In genomic region chr2:118766041-118767033, GRCm38 (mm10) we compare ENCODE assay signal across 18 mouse cellular contexts. TPM values are rescaled to one million over a fixed set of nuclear protein-coding genes. Genes with fewer than 3 reads are reported as not detected.
A peak's percentile ranks its signal among the peaks of the same experiment; 100 is the strongest.
DNase-seq lines count a peak whose midpoint lies in the region; ATAC-seq and TF ChIP-seq lines count a peak whose summit lies in the region.
"Had no signal": no experiment of that assay in that cellular context is flagged by ENCODE, and none has a peak within 500 bp of the region (broad histone marks: within the 10 kb centered on the region; RNA-seq: fewer than 3 reads in every experiment).

No protein-coding gene starts in this region.

- H3K4me2 ChIP-seq in liver, embryonic 12.5 days = no peak overlapping the region
- H3K4me2 ChIP-seq in liver, embryonic 13.5 days = no peak overlapping the region
- no peak overlapping the region for H3K4me2 ChIP-seq in stomach, postnatal 0 days (replicated peaks; ENCODE audit: low read depth)
- H3K4me2 ChIP-seq: forebrain, embryonic 12.5 days had no signal

- peak overlapping the region; percentile 33 for H3K27ac ChIP-seq in liver, adult 2 months (replicated peaks; ENCODE audit: insufficient read depth, low read depth, low read length)
- H3K27ac ChIP-seq in liver, embryonic 12.5 days = no peak overlapping the region
- no peak overlapping the region for H3K27ac ChIP-seq in liver, embryonic 13.5 days
- H3K27ac ChIP-seq in stomach, postnatal 0 days (replicated peaks) = peak overlapping the region; percentile 61; the same call in 1 of the 2 replicates
- H3K27ac ChIP-seq: forebrain, embryonic 12.5 days; macrophage had no signal

- 78% methylated on average over 10 of the region's 10 CpGs for WGBS in liver, adult 2 months
- WGBS in liver, embryonic 12.5 days (ENCODE audit: insufficient replicate concordance) = 60% methylated on average over 10 of the region's 10 CpGs
- WGBS in liver, embryonic 13.5 days (ENCODE audit: insufficient replicate concordance) = 54% methylated on average over 10 of the region's 10 CpGs
- WGBS in stomach, postnatal 0 days = 68% methylated on average over 10 of the region's 10 CpGs

- H3K27me3 ChIP-seq in liver, adult 2 months (ENCODE audit: control insufficient read depth, insufficient read depth, low read length) = no peaks in the 10 kb centered on the region
- H3K27me3 ChIP-seq in liver, embryonic 12.5 days (replicated peaks) = peaks cover 21% of the 10 kb centered on the region
- H3K27me3 ChIP-seq in liver, embryonic 13.5 days = 0 out of 2 replicates have a peak, but pooled peaks cover 3% of the 10 kb centered on the region
- H3K27me3 ChIP-seq in stomach, postnatal 0 days (ENCODE audit: control insufficient read depth, insufficient read depth, low read length) = no peaks in the 10 kb centered on the region

- H3K79me2 ChIP-seq in liver, adult 2 months (ENCODE audit: control insufficient read depth, insufficient read depth, low read length) = no peaks in the 10 kb centered on the region

- TF ChIP-seq CTCF in liver, adult 2 months (IDR thresholded peaks at IDR 0.05; ENCODE audit: low read depth, low read length) = peak; percentile 9; the same call in 1 of the 2 replicates
- TF ChIP-seq CTCF in stomach, postnatal 0 days (IDR thresholded peaks at IDR 0.05; ENCODE audit: low read depth) = no peak; the same call in 1 of the 2 replicates

- DNase-seq in adrenal gland, adult 2 months = peak; percentile 40
- DNase-seq in adrenal gland, adult 18-20 months (ENCODE audit: low spot score in 2 of 2) = no peak
- DNase-seq in liver, adult 2 months (ENCODE audit: extremely low read depth, low read depth, low spot score) = no peak
- no peak for DNase-seq in liver, embryonic 13.5 days
- peak; percentile 14 for DNase-seq in stomach, postnatal 0 days (ENCODE audit: low spot score)
- DNase-seq in T-cell, adult 2 months (ENCODE audit: low spot score) = no peak
- no peak for DNase-seq in gastrocnemius, postnatal 25 days
- DNase-seq: adrenal gland, postnatal 25 days; B cell, adult 2 months; cerebellum, adult 11-12 months; kidney, postnatal 4 days had no signal

- no peaks in the 10 kb centered on the region for H3K9me3 ChIP-seq in liver, embryonic 12.5 days (replicated peaks)
- H3K9me3 ChIP-seq in liver, embryonic 13.5 days (replicated peaks) = no peaks in the 10 kb centered on the region
- H3K9me3 ChIP-seq in stomach, postnatal 0 days (ENCODE audit: control insufficient read depth, low read length) = no peaks in the 10 kb centered on the region
- H3K9me3 ChIP-seq: forebrain, embryonic 12.5 days had no signal

- ATAC-seq in liver, embryonic 12.5 days = no peak
- ATAC-seq in liver, embryonic 13.5 days (ENCODE audit: low read depth) = no peak
- no peak for ATAC-seq in stomach, postnatal 0 days (ENCODE audit: low FRiP score, low TSS enrichment)

- H3K4me1 ChIP-seq in liver, adult 2 months (ENCODE audit: control insufficient read depth, insufficient read depth, low read length) = peaks cover 8% of the 10 kb centered on the region
- peaks cover 36% of the 10 kb centered on the region for H3K4me1 ChIP-seq in liver, embryonic 12.5 days
- H3K4me1 ChIP-seq in liver, embryonic 13.5 days (replicated peaks) = peaks cover 39% of the 10 kb centered on the region
- peaks cover 13% of the 10 kb centered on the region for H3K4me1 ChIP-seq in stomach, postnatal 0 days (replicated peaks; ENCODE audit: control insufficient read depth, insufficient read depth)

- H3K9ac ChIP-seq in liver, adult 2 months (ENCODE audit: low read depth, low read length) = no peak overlapping the region
- no peak overlapping the region; the same call in 1 of the 2 replicates for H3K9ac ChIP-seq in liver, embryonic 12.5 days
- H3K9ac ChIP-seq in liver, embryonic 13.5 days = 0 out of 2 replicates have a peak overlapping the region, but pooled peaks have one; percentile 26
- H3K9ac ChIP-seq in stomach, postnatal 0 days (ENCODE audit: low read length) = no peak overlapping the region
- H3K9ac ChIP-seq: forebrain, embryonic 12.5 days had no signal

- H3K4me3 ChIP-seq in liver, adult 2 months (ENCODE audit: insufficient read depth, low read depth, low read length) = no peak overlapping the region
- no peak overlapping the region for H3K4me3 ChIP-seq in liver, embryonic 12.5 days
- H3K4me3 ChIP-seq in liver, embryonic 13.5 days (replicated peaks) = no peak overlapping the region
- H3K4me3 ChIP-seq in stomach, postnatal 0 days (ENCODE audit: low read depth, low read length) = no peak overlapping the region
- H3K4me3 ChIP-seq: forebrain, embryonic 12.5 days had no signal

- TF ChIP-seq EP300 in stomach, postnatal 0 days (optimal IDR thresholded peaks at IDR 0.05) = no peak

- no peak for TF ChIP-seq POLR2A in liver, adult 2 months (IDR thresholded peaks at IDR 0.05; ENCODE audit: extremely low read depth, insufficient read depth, low read length)

- no peaks in the 10 kb centered on the region for H3K36me3 ChIP-seq in liver, adult 2 months (ENCODE audit: control insufficient read depth, insufficient read depth, low read length)
- no peaks in the 10 kb centered on the region for H3K36me3 ChIP-seq in liver, embryonic 12.5 days
- no peaks in the 10 kb centered on the region for H3K36me3 ChIP-seq in liver, embryonic 13.5 days
- no peaks in the 10 kb centered on the region for H3K36me3 ChIP-seq in stomach, postnatal 0 days (ENCODE audit: control insufficient read depth, insufficient read depth, low read length)
- H3K36me3 ChIP-seq: forebrain, embryonic 12.5 days had no signal

RNA-seq across cellular contexts. Expression of gene Ccdc9b, which starts 3.9 kb away (rescaled TPM):
- 10 to 100 TPM in 1 of 2 experiments, 1 to 10 TPM in 1; 3.3 to 13.9 TPM for total RNA-seq in adrenal gland, adult 2 months (2021)
- 4.0 and 5.3 TPM in 2 replicates for polyA plus RNA-seq in adrenal gland, adult 2 months (2012; rRNA removed)
- 1 to 10 TPM; 2.8 to 5.1 TPM for total RNA-seq in adrenal gland, adult 18-20 months (2021)
- total RNA-seq in liver, adult 2 months (2014; rRNA removed) = 1.1 and 1.9 TPM in 2 replicates
- 0.68 and 0.94 TPM in 2 replicates for polyA plus RNA-seq in liver, adult 2 months (2012; rRNA removed)
- polyA plus RNA-seq in liver, embryonic 12.5 days (2016; fragmentation: Nextera tagmentation; extraction: Ambion mirVana) = 0.36 and 0.39 TPM in 2 replicates
- polyA plus RNA-seq in liver, embryonic 13.5 days (2015; fragmentation: Nextera tagmentation; extraction: Ambion mirVana) = 0.20 and 0.23 TPM in 2 replicates
- 2.9 TPM in 2 replicates for polyA plus RNA-seq in stomach, postnatal 0 days (2015; fragmentation: Nextera tagmentation; extraction: Ambion mirVana)
- 10 to 100 TPM; 11.8 to 13.0 TPM for total RNA-seq in gastrocnemius, postnatal 25 days (2021)
- total RNA-seq: neutrophil, adult 5-6 weeks had no signal

RNA-seq across cellular contexts. Expression of gene Phgr1, which starts 6.2 kb away (rescaled TPM):
- total RNA-seq in adrenal gland, adult 2 months (2021) = not detected
- polyA plus RNA-seq in adrenal gland, adult 2 months (2012; rRNA removed) = 0.83 TPM in 1 of 2 replicates, not detected in the other
- not detected for total RNA-seq in adrenal gland, adult 18-20 months (2021)
- total RNA-seq in liver, adult 2 months (2014; rRNA removed) = not detected in 2 replicates
- polyA plus RNA-seq in liver, adult 2 months (2012; rRNA removed) = 1.0 and 1.6 TPM in 2 replicates
- polyA plus RNA-seq in liver, embryonic 12.5 days (2016; fragmentation: Nextera tagmentation; extraction: Ambion mirVana) = not detected in 2 replicates
- not detected in 2 replicates for polyA plus RNA-seq in liver, embryonic 13.5 days (2015; fragmentation: Nextera tagmentation; extraction: Ambion mirVana)
- polyA plus RNA-seq in stomach, postnatal 0 days (2015; fragmentation: Nextera tagmentation; extraction: Ambion mirVana) = 165 and 184 TPM in 2 replicates
- total RNA-seq in gastrocnemius, postnatal 25 days (2021) = not detected
- total RNA-seq: adrenal gland, postnatal 25 days; gastrocnemius, adult 8-10 months; left cerebral cortex, postnatal 36 days; neutrophil, adult 5-6 weeks had no signal
- polyA plus RNA-seq: forebrain, embryonic 12.5 days; heart, embryonic 14.5 days; macrophage had no signal

RNA-seq across cellular contexts. Expression of gene Disp2, which starts 13.2 kb away (rescaled TPM):
- total RNA-seq in adrenal gland, adult 2 months (2021) = 10 to 100 TPM; 27.0 to 38.5 TPM
- 25.9 and 27.7 TPM in 2 replicates for polyA plus RNA-seq in adrenal gland, adult 2 months (2012; rRNA removed)
- 10 to 100 TPM; 32.1 to 32.7 TPM for total RNA-seq in adrenal gland, adult 18-20 months (2021)
- 1.0 and 1.3 TPM in 2 replicates for total RNA-seq in liver, adult 2 months (2014; rRNA removed)
- 1.3 and 1.5 TPM in 2 replicates for polyA plus RNA-seq in liver, adult 2 months (2012; rRNA removed)
- polyA plus RNA-seq in liver, embryonic 12.5 days (2016; fragmentation: Nextera tagmentation; extraction: Ambion mirVana) = 0.35 and 0.37 TPM in 2 replicates
- polyA plus RNA-seq in liver, embryonic 13.5 days (2015; fragmentation: Nextera tagmentation; extraction: Ambion mirVana) = 0.24 and 0.31 TPM in 2 replicates
- 1.0 and 1.1 TPM in 2 replicates for polyA plus RNA-seq in stomach, postnatal 0 days (2015; fragmentation: Nextera tagmentation; extraction: Ambion mirVana)
- total RNA-seq in gastrocnemius, postnatal 25 days (2021) = not detected
- total RNA-seq: neutrophil, adult 5-6 weeks had no signal
- polyA plus RNA-seq: macrophage had no signal

RNA-seq across cellular contexts. Expression of gene Inafm2, which starts 20.8 kb away (rescaled TPM):
- total RNA-seq in adrenal gland, adult 2 months (2021) = 10 to 100 TPM; 30.0 to 45.0 TPM
- 22.1 and 31.3 TPM in 2 replicates for polyA plus RNA-seq in adrenal gland, adult 2 months (2012; rRNA removed)
- 10 to 100 TPM; 35.2 to 40.1 TPM for total RNA-seq in adrenal gland, adult 18-20 months (2021)
- total RNA-seq in liver, adult 2 months (2014; rRNA removed) = 4.4 and 5.4 TPM in 2 replicates
- 4.7 TPM in 2 replicates for polyA plus RNA-seq in liver, adult 2 months (2012; rRNA removed)
- polyA plus RNA-seq in liver, embryonic 12.5 days (2016; fragmentation: Nextera tagmentation; extraction: Ambion mirVana) = 23.1 TPM in 2 replicates
- 18.4 and 19.1 TPM in 2 replicates for polyA plus RNA-seq in liver, embryonic 13.5 days (2015; fragmentation: Nextera tagmentation; extraction: Ambion mirVana)
- 33.8 and 36.7 TPM in 2 replicates for polyA plus RNA-seq in stomach, postnatal 0 days (2015; fragmentation: Nextera tagmentation; extraction: Ambion mirVana)
- 1 to 10 TPM; 3.6 to 4.9 TPM for total RNA-seq in gastrocnemius, postnatal 25 days (2021)

RNA-seq across cellular contexts. Expression of gene Plcb2, which starts 38.1 kb away (rescaled TPM):
- 1 to 10 TPM; 1.6 to 2.4 TPM for total RNA-seq in adrenal gland, adult 2 months (2021)
- polyA plus RNA-seq in adrenal gland, adult 2 months (2012; rRNA removed) = 0.97 and 1.4 TPM in 2 replicates
- total RNA-seq in adrenal gland, adult 18-20 months (2021) = 1 to 10 TPM; 2.5 to 2.8 TPM
- total RNA-seq in liver, adult 2 months (2014; rRNA removed) = 1.2 and 1.7 TPM in 2 replicates
- 0.68 and 0.80 TPM in 2 replicates for polyA plus RNA-seq in liver, adult 2 months (2012; rRNA removed)
- polyA plus RNA-seq in liver, embryonic 12.5 days (2016; fragmentation: Nextera tagmentation; extraction: Ambion mirVana) = 2.5 and 2.6 TPM in 2 replicates
- polyA plus RNA-seq in liver, embryonic 13.5 days (2015; fragmentation: Nextera tagmentation; extraction: Ambion mirVana) = 1.6 and 1.7 TPM in 2 replicates
- 0.58 and 0.64 TPM in 2 replicates for polyA plus RNA-seq in stomach, postnatal 0 days (2015; fragmentation: Nextera tagmentation; extraction: Ambion mirVana)
- under 1 TPM; 0.15 to 0.16 TPM for total RNA-seq in gastrocnemius, postnatal 25 days (2021)

Comparison
In these comparisons a context has a peak if more than half of its experiments do, and no peak if none do; other contexts are left out.
1. DNase-seq: peak in adrenal gland, adult 2 months (single experiment) and stomach, postnatal 0 days (single experiment); none in adrenal gland, adult 18-20 months (0 of 2), liver, adult 2 months (single experiment), liver, embryonic 13.5 days (single experiment), T-cell, adult 2 months (single experiment) and gastrocnemius, postnatal 25 days (single experiment).
2. H3K27ac ChIP-seq: peak in liver, adult 2 months (single experiment) and stomach, postnatal 0 days (single experiment); none in liver, embryonic 12.5 days (single experiment) and liver, embryonic 13.5 days (single experiment).
3. RNA of gene Phgr1, which starts 6.2 kb away (polyA plus RNA-seq): 165 to 184 TPM in stomach, postnatal 0 days; 1.0 to 1.6 TPM in liver, adult 2 months, 0.83 TPM in adrenal gland, adult 2 months, not detected in liver, embryonic 12.5 days and not detected in liver, embryonic 13.5 days; every median in the first group is over 10 times any median in the second.
4. RNA of gene Disp2, which starts 13.2 kb away (polyA plus RNA-seq): 25.9 to 27.7 TPM in adrenal gland, adult 2 months; 1.3 to 1.5 TPM in liver, adult 2 months, 1.0 to 1.1 TPM in stomach, postnatal 0 days, 0.35 to 0.37 TPM in liver, embryonic 12.5 days and 0.24 to 0.31 TPM in liver, embryonic 13.5 days; every median in the first group is over 10 times any median in the second.